Mouse (Mus musculus) stomach, embryonic 14.5 days (tissue): ENCODE measurements around the gene Usp2. TPM values are rescaled to one million over a fixed set of nuclear protein-coding genes. Genes with fewer than 3 reads are reported as not detected.

Source experiments
- ATAC-seq: fragments of 200-750 bp; cut with Nextera tagmentation; 2 replicates; pipeline ENCODE4 v1.8.0; 2017; ENCODE audit warnings: low read depth, moderate TSS enrichment; ENCODE audit not compliant: insufficient number of reproducible peaks, insufficient read depth, low FRiP score
- H3K27ac ChIP-seq: fragments of 300-500 bp; sonication (generic); 2 replicates; pipeline ENCODE4 v1.5.1; 2014; ENCODE audit warnings: mild to moderate bottlenecking, low read length, moderate library complexity, mixed read lengths
- H3K27me3 ChIP-seq: fragments of 300-500 bp; sonication (generic); 2 replicates; pipeline ENCODE4 v1.6.1; 2014; ENCODE audit warnings: low read length, control low read depth, mixed read lengths; ENCODE audit not compliant: control insufficient read depth, insufficient read depth
- H3K36me3 ChIP-seq: fragments of 300-500 bp; sonication (generic); 2 replicates; pipeline ENCODE4 v1.6.1; 2014; ENCODE audit warnings: mild to moderate bottlenecking, control low read depth, low read length, moderate library complexity, mixed read lengths; ENCODE audit not compliant: control insufficient read depth, insufficient read depth
- H3K4me1 ChIP-seq: fragments of 300-500 bp; sonication (generic); 2 replicates; pipeline ENCODE4 v1.6.1; 2014; ENCODE audit warnings: low read length, control low read depth, mixed read lengths; ENCODE audit not compliant: control insufficient read depth, insufficient read depth
- H3K4me2 ChIP-seq: fragments of 300-500 bp; sonication (generic); replicated peaks from 2 replicates; pipeline ENCODE4 v1.6.1; 2014; ENCODE audit warnings: low read depth, low read length, control low read depth
- H3K4me3 ChIP-seq: fragments of 300-500 bp; sonication (generic); 2 replicates; pipeline ENCODE4 v1.5.1; 2014; ENCODE audit warnings: low read depth, low read length, control low read depth
- H3K9ac ChIP-seq: fragments of 300-500 bp; sonication (generic); replicated peaks from 2 replicates; pipeline ENCODE4 v1.6.1; 2014; ENCODE audit warnings: low read depth, mild to moderate bottlenecking, control low read depth, low read length, moderate library complexity, mixed read lengths
- H3K9me3 ChIP-seq: fragments of 300-500 bp; sonication (generic); 2 replicates; pipeline ENCODE4 v1.6.1; 2016; ENCODE audit warnings: low read depth, low read length, control low read depth; ENCODE audit not compliant: control insufficient read depth
- WGBS: fragments of 180-500 bp; shearing (Covaris S2); extraction: QIAGEN DNeasy Blood & Tissue Kit; methylation state at CpG from one replicate; pipeline ENCODE4 v1.1.7; 2014; 5-methylcytosine and 5-hydroxymethylcytosine counted together
- polyA plus RNA-seq: library from polyadenylated mRNA; unstranded; fragments of >200 nt; fragmentation: Nextera tagmentation; extraction: Ambion mirVana; gene quantifications from 2 replicates; pipeline ENCODE4 v1.2.1, GENCODE M21; 2014

Gene Usp2
- polyA plus RNA-seq, 1 experiment from 2014 or later, result 15.0 TPM

- no peak overlapping the region for H3K4me3 ChIP-seq
- H3K27ac ChIP-seq, result no peak overlapping the region
- WGBS, result 58% methylated on average over 15 of the region's 15 CpGs
- H3K27me3 ChIP-seq, result peaks cover 9% of the 10 kb centered on the region; the same call in 1 of the 2 replicates
- no peaks in the 10 kb centered on the region for H3K36me3 ChIP-seq
- H3K4me2 ChIP-seq, result no peak overlapping the region
- no peaks in the 10 kb centered on the region for H3K9me3 ChIP-seq
- ATAC-seq, result no peak
- no peak overlapping the region for H3K9ac ChIP-seq
- peaks cover 3% of the 10 kb centered on the region; the same call in 1 of the 2 replicates for H3K4me1 ChIP-seq
These were observed 18.1 kb upstream of the Usp2 start for GRCm38 (mm10) chr9:44048541-44049380.

DNA sequence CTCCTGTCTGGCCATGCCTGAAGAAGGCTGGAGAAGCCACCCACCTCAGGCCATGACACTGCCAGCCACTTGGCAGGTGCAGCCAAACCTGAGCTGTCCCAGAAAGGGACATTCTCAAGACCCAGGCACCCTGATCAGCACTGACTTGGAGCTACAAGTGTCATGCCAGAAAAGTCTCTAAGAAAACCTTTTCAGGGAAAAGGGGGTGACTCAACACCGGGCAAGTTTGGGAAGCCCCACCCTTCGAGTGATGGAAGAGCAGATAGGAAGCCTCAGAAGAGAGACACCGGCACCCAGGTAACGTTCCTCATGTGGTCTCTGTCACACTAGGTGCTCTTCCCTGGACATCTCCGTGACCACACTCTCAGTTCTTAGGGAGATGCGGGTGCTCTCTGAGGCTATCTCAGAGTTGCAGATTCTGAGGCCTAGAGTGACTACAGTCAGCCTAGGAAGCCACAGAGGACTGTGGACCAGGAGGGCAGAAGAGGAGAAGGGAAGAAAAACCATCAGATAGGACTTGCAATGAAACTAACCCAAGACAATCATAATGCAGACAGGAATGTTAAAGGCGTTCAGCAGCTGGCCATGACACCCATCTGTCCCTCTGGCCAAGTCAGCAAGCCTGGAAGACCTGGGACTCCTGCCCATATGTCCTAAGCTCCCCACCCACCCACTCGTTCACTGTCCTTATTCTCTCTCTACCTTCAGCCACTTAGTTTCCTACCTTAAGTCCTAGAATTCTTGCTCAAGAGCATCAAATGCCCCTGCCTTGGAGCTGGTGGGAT, 17.2 kb upstream of the Usp2 start:
- Histone ChIP-seq H3K27ac (no peak overlapping the region), H3K27me3 (peaks cover 2% of the 10 kb centered on the region; the same call in 1 of the 2 replicates), H3K36me3 (no peaks in the 10 kb centered on the region), H3K9ac (no peak overlapping the region), H3K4me2 (no peak overlapping the region), H3K9me3 (no peaks in the 10 kb centered on the region), H3K4me1 (no peaks in the 10 kb centered on the region), H3K4me3 (no peak overlapping the region)
- 77% methylated on average over 8 of the region's 8 CpGs for WGBS
- ATAC-seq, result no peak

DNA sequence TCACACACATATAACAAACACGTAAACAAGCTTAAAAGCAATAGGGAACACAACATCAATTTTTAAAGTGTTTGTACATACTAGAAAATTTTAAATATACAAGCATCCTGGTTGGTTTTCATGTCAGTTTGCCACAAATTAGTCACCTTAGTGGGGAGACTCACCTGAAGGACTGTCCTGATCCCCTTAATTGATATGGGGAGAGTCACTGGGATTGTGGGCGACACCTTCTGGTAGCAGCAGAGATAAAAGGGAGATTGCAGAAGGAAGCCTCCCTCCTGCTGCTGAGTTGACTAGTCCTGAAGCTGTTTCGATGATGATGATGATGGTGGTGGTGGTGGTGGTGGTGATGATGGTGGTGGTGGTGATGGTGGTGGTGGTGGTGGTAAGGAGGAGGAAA, 14.0 kb upstream of the Usp2 start:
- Histone ChIP-seq H3K4me1 (no peaks in the 10 kb centered on the region), H3K27ac (no peak overlapping the region), H3K4me2 (no peak overlapping the region), H3K4me3 (no peak overlapping the region), H3K9me3 (no peaks in the 10 kb centered on the region), H3K36me3 (no peaks in the 10 kb centered on the region), H3K9ac (no peak overlapping the region), H3K27me3 (no peaks in the 10 kb centered on the region)
- ATAC-seq, result no peak
- WGBS, result 60% methylated on average over 3 of the region's 3 CpGs

DNA sequence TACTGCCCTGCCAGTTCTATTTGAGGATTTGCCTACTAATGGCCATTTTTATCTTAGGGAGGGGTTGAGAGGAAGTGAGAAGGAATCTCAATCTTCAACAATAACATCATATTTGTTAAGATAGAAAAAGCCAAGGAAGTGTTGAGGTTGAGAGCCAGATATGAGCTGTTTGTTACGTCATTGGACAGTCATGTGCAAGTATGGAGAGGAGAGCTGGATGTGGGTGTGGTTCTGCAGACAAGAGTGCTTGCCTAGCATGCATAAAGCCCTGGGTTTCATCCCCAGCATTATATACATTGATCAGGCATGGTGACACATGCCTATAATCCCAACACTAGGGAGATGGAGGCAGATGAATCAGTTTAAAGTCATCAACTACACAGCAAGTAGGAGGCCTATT, 12.9 kb upstream of the Usp2 start:
- Histone ChIP-seq H3K4me1 (no peaks in the 10 kb centered on the region), H3K27ac (no peak overlapping the region), H3K9ac (no peak overlapping the region), H3K36me3 (no peaks in the 10 kb centered on the region), H3K4me3 (no peak overlapping the region), H3K27me3 (no peaks in the 10 kb centered on the region), H3K9me3 (no peaks in the 10 kb centered on the region), H3K4me2 (no peak overlapping the region)
- no peak for ATAC-seq
- 77% methylated on average over 1 of the region's 1 CpGs for WGBS

GRCm38 (mm10) chr9:44058606-44059005, 8.2 kb upstream of the Usp2 start:
- no peaks in the 10 kb centered on the region for H3K36me3 ChIP-seq
- no peak overlapping the region for H3K27ac ChIP-seq
- H3K4me2 ChIP-seq, result no peak overlapping the region
- ATAC-seq, result no peak
- H3K9ac ChIP-seq, result no peak overlapping the region
- H3K9me3 ChIP-seq, result no peaks in the 10 kb centered on the region
- H3K4me3 ChIP-seq, result no peak overlapping the region
- no peaks in the 10 kb centered on the region for H3K4me1 ChIP-seq
- H3K27me3 ChIP-seq, result no peaks in the 10 kb centered on the region
- 76% methylated on average over 6 of the region's 6 CpGs for WGBS

DNA sequence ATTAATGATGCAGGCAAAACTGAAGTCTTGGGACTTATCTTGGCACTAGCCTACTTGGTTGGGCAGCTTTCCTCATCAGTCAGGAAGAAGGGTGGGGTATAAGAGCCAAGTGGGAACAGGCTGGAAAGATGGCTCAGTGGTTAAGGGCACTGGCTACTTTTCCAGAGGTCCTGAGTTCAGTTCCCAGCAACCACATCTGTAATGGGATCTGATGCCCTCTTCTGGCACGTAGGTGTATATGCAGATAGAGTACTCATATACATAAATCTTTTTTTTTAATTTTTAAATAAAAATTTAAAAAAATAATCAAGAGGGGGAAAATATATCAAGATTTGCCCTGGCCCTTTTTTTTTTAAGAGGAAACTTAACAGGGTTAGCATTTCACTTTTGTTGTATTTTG, 1.6 kb upstream of the Usp2 start:
- H3K9me3 ChIP-seq, result no peaks in the 10 kb centered on the region
- H3K4me3 ChIP-seq, result no peak overlapping the region
- H3K36me3 ChIP-seq, result no peaks in the 10 kb centered on the region
- no peak overlapping the region for H3K4me2 ChIP-seq
- no peak overlapping the region for H3K9ac ChIP-seq
- H3K27me3 ChIP-seq, result no peaks in the 10 kb centered on the region
- no peak for ATAC-seq
- no peak overlapping the region for H3K27ac ChIP-seq
- H3K4me1 ChIP-seq, result peaks cover 6% of the 10 kb centered on the region; the same call in 1 of the 2 replicates
- 46% methylated on average over 1 of the region's 1 CpGs for WGBS

- Histone ChIP-seq H3K4me1 (peaks cover 22% of the 10 kb centered on the region), H3K4me2 (peak overlapping the region; percentile 89), H3K27me3 (no peaks in the 10 kb centered on the region), H3K9me3 (no peaks in the 10 kb centered on the region), H3K27ac (no peak overlapping the region), H3K36me3 (no peaks in the 10 kb centered on the region), H3K4me3 (peak overlapping the region; percentile 47), H3K9ac (no peak overlapping the region)
- WGBS, result 4% methylated on average over 15 of the region's 15 CpGs
- ATAC-seq, result peak; percentile 23; the same call in 1 of the 2 replicates
These were observed 579 bp downstream of the Usp2 start for GRCm38 (mm10) chr9:44067241-44067959.

DNA sequence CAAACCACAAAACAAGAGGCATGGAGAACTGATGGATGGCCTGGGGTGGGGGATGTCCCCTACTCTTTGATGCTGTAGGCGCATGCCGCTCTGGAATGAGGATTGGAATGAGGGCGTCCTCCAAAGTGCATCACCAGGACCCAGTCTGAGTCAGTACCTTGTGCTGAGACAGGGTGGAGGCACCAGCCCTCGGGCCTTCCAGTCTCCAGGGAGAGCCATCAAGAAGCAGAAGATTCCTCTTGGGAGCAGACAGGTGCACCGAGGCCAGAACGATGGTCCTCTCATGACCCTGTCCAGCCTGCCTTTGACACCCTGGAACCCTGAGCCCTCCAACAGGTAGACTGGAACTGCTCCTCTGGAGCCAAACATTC, 1.1 kb downstream of the Usp2 start:
- no peak overlapping the region for H3K27ac ChIP-seq
- no peak overlapping the region for H3K9ac ChIP-seq
- ATAC-seq, result no peak
- no peak overlapping the region for H3K4me3 ChIP-seq
- no peaks in the 10 kb centered on the region for H3K27me3 ChIP-seq
- H3K4me2 ChIP-seq, result peak overlapping the region; percentile 89; the same call in 1 of the 2 replicates
- H3K4me1 ChIP-seq, result peaks cover 25% of the 10 kb centered on the region
- WGBS, result 76% methylated on average over 6 of the region's 6 CpGs
- H3K36me3 ChIP-seq, result no peaks in the 10 kb centered on the region
- H3K9me3 ChIP-seq, result no peaks in the 10 kb centered on the region
